Mouse (Mus musculus): ENCODE measurements around the gene Dennd4a. TPM values are rescaled to one million over a fixed set of nuclear protein-coding genes. Genes with fewer than 3 reads are reported as not detected.

The Dennd4a gene
- total and polyA plus RNA-seq, 3 experiments, result 17.6 to 417 (median 81.3) TPM

DNA sequence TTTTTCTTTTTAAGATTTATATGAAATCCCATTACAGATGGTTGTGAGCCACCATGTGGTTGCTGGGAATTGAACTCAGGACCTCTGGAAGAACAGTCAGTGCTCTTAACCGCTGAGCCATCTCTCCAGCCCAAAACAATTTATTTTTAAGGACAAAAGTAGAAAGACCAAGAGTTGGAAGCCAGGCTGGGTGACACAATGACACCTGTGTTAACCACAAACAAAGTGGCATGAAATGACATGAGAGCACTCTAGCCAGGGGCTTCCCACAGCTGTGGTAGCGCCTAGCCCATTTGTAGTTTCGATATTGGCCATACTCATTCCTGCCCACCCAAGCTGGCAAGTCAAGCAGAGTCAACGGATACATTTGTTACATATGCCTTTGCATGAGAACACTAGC, 13.7 kb upstream of the Dennd4a start:
- Histone ChIP-seq H3K36me3 (replicated peaks) (no peaks in the 10 kb centered on the region), H3K4me1 (ENCODE audit: insufficient read depth, low read depth, low read length) (peaks cover 39% of the 10 kb centered on the region), H3K9me3 (replicated peaks) (peaks cover 6% of the 10 kb centered on the region), H3K4me3 (ENCODE audit: low read depth, low read length) (no peak overlapping the region), H3K27me3 (ENCODE audit: insufficient read depth, low read length) (no peaks in the 10 kb centered on the region)
- DNase-seq (ENCODE audit: low spot score) (no peak), ATAC-seq (ENCODE audit: extremely low read depth, insufficient number of reproducible peaks, low FRiP score, poor library complexity, severe bottlenecking) (no peak)
- no peak for TF ChIP-seq TAL1 (conservative IDR thresholded peaks at IDR 0.05; ENCODE audit: low read depth, low read length)
- no peak for TF ChIP-seq POLR2AphosphoS5 (IDR thresholded peaks at IDR 0.05; ENCODE audit: insufficient replicate concordance, low read depth, low read length)
- no peak for TF ChIP-seq GATA2 (IDR thresholded peaks at IDR 0.05; ENCODE audit: borderline replicate concordance, low read depth, low read length)
- TF ChIP-seq CTCF (IDR thresholded peaks at IDR 0.05; ENCODE audit: low read depth, low read length), result no peak
- no peak for TF ChIP-seq GATA1 (IDR thresholded peaks at IDR 0.05; ENCODE audit: borderline replicate concordance, low read length)

DNA sequence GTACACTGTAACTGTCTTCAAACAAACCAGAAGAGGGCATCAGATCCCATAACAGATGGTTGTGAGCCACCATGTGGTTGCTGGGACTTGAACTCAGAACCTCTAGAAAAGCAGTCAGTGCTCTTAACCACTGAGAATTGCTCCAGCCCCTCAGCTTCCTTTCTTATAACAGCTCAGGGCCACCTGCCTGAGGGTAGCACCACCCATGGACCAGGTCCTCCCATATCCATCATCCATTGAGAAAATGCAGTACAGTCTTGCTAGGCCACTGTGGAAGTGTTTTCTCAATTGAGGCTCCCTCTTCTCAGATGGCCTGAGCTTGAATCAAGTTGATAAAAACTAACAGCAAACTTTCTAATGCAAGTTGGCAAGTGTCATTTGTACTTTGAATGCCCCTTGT, 13.0 kb upstream of the Dennd4a start:
- DNase-seq (ENCODE audit: low spot score) (no peak), ATAC-seq (ENCODE audit: extremely low read depth, insufficient number of reproducible peaks, low FRiP score, poor library complexity, severe bottlenecking) (no peak)
- Histone ChIP-seq H3K4me3 (ENCODE audit: low read depth, low read length) (no peak overlapping the region), H3K9me3 (replicated peaks) (peaks cover 6% of the 10 kb centered on the region), H3K27me3 (ENCODE audit: insufficient read depth, low read length) (no peaks in the 10 kb centered on the region), H3K36me3 (replicated peaks) (no peaks in the 10 kb centered on the region), H3K4me1 (ENCODE audit: insufficient read depth, low read depth, low read length) (peaks cover 35% of the 10 kb centered on the region)
- TF ChIP-seq POLR2AphosphoS5 (IDR thresholded peaks at IDR 0.05; ENCODE audit: insufficient replicate concordance, low read depth, low read length), result no peak
- TF ChIP-seq GATA2 (IDR thresholded peaks at IDR 0.05; ENCODE audit: borderline replicate concordance, low read depth, low read length), result no peak
- TF ChIP-seq CTCF (IDR thresholded peaks at IDR 0.05; ENCODE audit: low read depth, low read length), result no peak
- no peak for TF ChIP-seq TAL1 (conservative IDR thresholded peaks at IDR 0.05; ENCODE audit: low read depth, low read length)
- no peak for TF ChIP-seq GATA1 (IDR thresholded peaks at IDR 0.05; ENCODE audit: borderline replicate concordance, low read length)

DNA sequence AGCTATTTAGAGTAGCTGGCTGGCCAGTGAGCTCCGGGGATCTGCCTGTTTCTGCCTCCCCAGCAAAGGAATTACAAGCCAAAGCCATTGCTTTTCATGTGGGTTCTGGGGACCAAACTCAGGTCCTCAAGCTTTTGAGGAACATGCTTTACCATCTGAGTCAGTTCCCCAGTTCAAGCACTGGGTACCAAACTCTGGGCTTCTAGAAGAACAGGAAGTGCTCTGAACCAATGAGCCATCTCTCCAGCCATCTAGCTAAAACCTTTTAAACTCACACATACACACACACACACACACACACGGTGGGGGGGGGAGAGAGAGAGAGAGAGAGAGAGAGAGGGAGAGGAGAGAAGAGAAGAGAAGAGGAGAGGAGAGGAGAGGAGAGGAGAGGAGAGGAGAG, 12.3 kb upstream of the Dennd4a start:
- TF ChIP-seq GATA1 (IDR thresholded peaks at IDR 0.05; ENCODE audit: borderline replicate concordance, low read length) (no peak), TAL1 (conservative IDR thresholded peaks at IDR 0.05; ENCODE audit: low read depth, low read length) (no peak), POLR2AphosphoS5 (IDR thresholded peaks at IDR 0.05; ENCODE audit: insufficient replicate concordance, low read depth, low read length) (no peak), CTCF (IDR thresholded peaks at IDR 0.05; ENCODE audit: low read depth, low read length) (no peak), GATA2 (IDR thresholded peaks at IDR 0.05; ENCODE audit: borderline replicate concordance, low read depth, low read length) (no peak)
- Histone ChIP-seq H3K9me3 (replicated peaks) (peaks cover 6% of the 10 kb centered on the region), H3K4me3 (ENCODE audit: low read depth, low read length) (no peak overlapping the region), H3K4me1 (ENCODE audit: insufficient read depth, low read depth, low read length) (peaks cover 29% of the 10 kb centered on the region), H3K36me3 (replicated peaks) (no peaks in the 10 kb centered on the region), H3K27me3 (ENCODE audit: insufficient read depth, low read length) (no peaks in the 10 kb centered on the region)
- ATAC-seq (ENCODE audit: extremely low read depth, insufficient number of reproducible peaks, low FRiP score, poor library complexity, severe bottlenecking) (no peak), DNase-seq (ENCODE audit: low spot score) (no peak)

DNA sequence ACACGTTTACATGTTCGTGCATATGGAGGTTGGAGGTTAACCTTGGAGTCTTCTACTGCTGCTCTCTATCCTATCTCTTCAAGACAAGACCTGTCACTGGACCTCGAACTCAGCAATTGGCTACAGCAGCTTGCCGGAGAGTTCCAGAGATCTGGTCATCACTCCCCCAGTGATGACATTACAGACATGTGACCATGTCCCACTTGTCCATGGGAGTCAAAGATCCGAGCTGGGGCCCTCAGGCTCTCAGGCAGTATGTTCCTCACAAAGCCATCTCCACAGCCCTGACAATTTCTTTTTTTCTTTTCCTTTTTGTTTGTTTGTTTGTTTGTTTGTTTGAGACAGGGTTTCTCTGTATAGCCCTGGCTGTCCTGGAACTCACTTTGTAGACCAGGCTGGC, 11.6 kb upstream of the Dennd4a start:
- TF ChIP-seq TAL1 (conservative IDR thresholded peaks at IDR 0.05; ENCODE audit: low read depth, low read length) (no peak), GATA2 (IDR thresholded peaks at IDR 0.05; ENCODE audit: borderline replicate concordance, low read depth, low read length) (no peak), CTCF (IDR thresholded peaks at IDR 0.05; ENCODE audit: low read depth, low read length) (no peak), POLR2AphosphoS5 (IDR thresholded peaks at IDR 0.05; ENCODE audit: insufficient replicate concordance, low read depth, low read length) (no peak), GATA1 (IDR thresholded peaks at IDR 0.05; ENCODE audit: borderline replicate concordance, low read length) (no peak)
- no peak for DNase-seq (ENCODE audit: low spot score)
- Histone ChIP-seq H3K27me3 (ENCODE audit: insufficient read depth, low read length) (no peaks in the 10 kb centered on the region), H3K36me3 (replicated peaks) (no peaks in the 10 kb centered on the region), H3K4me3 (ENCODE audit: low read depth, low read length) (no peak overlapping the region), H3K4me1 (ENCODE audit: insufficient read depth, low read depth, low read length) (peaks cover 28% of the 10 kb centered on the region), H3K9me3 (replicated peaks) (peaks cover 6% of the 10 kb centered on the region)
- no peak for ATAC-seq (ENCODE audit: extremely low read depth, insufficient number of reproducible peaks, low FRiP score, poor library complexity, severe bottlenecking)

DNA sequence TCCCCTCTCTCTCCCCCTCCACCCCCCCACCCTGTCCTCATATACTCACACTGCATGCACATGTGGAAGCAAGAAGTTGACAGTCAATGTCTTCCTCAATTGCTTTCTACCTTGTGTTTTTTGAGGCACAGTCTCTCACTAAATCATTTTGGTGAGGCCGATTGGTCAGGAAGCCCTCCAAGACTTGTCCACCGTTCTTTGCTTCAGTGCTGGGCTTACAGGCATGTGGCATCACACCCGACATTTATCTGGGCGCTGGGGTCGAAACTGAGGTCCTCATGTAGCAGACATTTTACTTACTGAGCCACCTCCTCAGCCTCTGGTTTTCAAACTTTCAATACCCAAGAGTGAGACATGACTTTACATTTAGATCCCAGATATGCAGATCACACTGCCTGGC, 8.6 kb upstream of the Dennd4a start:
- Histone ChIP-seq H3K4me3 (ENCODE audit: low read depth, low read length) (no peak overlapping the region), H3K27me3 (ENCODE audit: insufficient read depth, low read length) (no peaks in the 10 kb centered on the region), H3K9me3 (replicated peaks) (peaks cover 6% of the 10 kb centered on the region), H3K4me1 (ENCODE audit: insufficient read depth, low read depth, low read length) (peaks cover 40% of the 10 kb centered on the region), H3K36me3 (replicated peaks) (no peaks in the 10 kb centered on the region)
- TF ChIP-seq TAL1 (conservative IDR thresholded peaks at IDR 0.05; ENCODE audit: low read depth, low read length), result no peak
- no peak for ATAC-seq (ENCODE audit: extremely low read depth, insufficient number of reproducible peaks, low FRiP score, poor library complexity, severe bottlenecking)
- no peak for DNase-seq (ENCODE audit: low spot score)

DNA sequence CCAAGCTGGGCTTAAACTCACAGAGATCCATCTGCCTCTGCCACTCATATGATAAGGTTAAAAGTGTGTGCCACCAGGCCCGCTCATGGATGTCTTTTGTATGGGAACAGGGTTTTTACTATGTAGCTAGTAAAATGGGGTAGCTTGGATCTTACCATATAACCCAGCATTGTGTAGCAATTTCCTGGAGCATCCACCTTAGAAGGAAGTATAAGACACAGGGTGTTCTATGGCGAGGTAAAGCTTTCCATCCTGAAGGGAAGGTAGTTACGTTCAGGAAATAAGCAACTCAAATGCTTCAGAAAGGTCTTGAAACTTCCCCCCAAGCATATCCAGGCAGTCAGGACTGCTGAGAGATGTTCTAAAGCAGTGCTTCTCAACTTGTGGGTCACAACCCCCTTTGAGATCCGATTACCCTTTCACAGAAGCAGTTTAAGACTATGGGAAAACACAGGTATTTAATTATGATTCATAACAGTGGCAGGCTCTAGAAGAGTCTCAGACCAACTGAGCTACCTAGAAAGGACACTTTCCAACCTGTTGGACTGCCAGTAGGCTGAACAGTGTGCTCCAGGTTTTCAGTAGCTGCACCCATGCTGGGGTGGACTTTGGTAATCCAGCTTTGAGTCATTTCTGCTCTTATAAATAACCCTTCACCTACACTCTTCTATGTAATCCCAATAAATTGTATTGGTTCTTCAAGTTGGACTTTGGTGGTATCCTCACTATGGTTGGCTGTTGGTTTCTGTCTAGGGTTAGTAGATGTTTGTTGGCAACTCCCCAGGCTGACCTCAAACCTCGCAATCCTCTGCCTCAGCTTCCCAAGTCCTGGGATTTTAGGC, 7.5 kb upstream of the Dennd4a start:
- no peak for ATAC-seq (ENCODE audit: extremely low read depth, insufficient number of reproducible peaks, low FRiP score, poor library complexity, severe bottlenecking)
- no peak for DNase-seq (ENCODE audit: low spot score)
- TF ChIP-seq GATA1 (IDR thresholded peaks at IDR 0.05; ENCODE audit: borderline replicate concordance, low read length), result no peak
- TF ChIP-seq GATA2 (IDR thresholded peaks at IDR 0.05; ENCODE audit: borderline replicate concordance, low read depth, low read length), result no peak
- TF ChIP-seq TAL1 (conservative IDR thresholded peaks at IDR 0.05; ENCODE audit: low read depth, low read length), result no peak
- TF ChIP-seq POLR2AphosphoS5 (IDR thresholded peaks at IDR 0.05; ENCODE audit: insufficient replicate concordance, low read depth, low read length), result no peak
- TF ChIP-seq CTCF (IDR thresholded peaks at IDR 0.05; ENCODE audit: low read depth, low read length), result no peak
- Histone ChIP-seq H3K9me3 (replicated peaks) (peaks cover 6% of the 10 kb centered on the region), H3K4me1 (ENCODE audit: insufficient read depth, low read depth, low read length) (peaks cover 44% of the 10 kb centered on the region), H3K4me3 (ENCODE audit: low read depth, low read length) (no peak overlapping the region), H3K27me3 (ENCODE audit: insufficient read depth, low read length) (no peaks in the 10 kb centered on the region), H3K36me3 (replicated peaks) (no peaks in the 10 kb centered on the region)
